Mouse (Mus musculus) liver, embryonic 15.5 days (tissue): ENCODE data around the gene Elac2. TPM values are rescaled to one million over a fixed set of nuclear protein-coding genes. Genes with fewer than 3 reads are reported as not detected.

Source experiments
- ATAC-seq: fragments of 200-750 bp; cut with Nextera tagmentation; 2 replicates; pipeline ENCODE4 v1.8.0; 2017; ENCODE audit warnings: moderate number of reproducible peaks, mild to moderate bottlenecking, moderate library complexity; ENCODE audit not compliant: insufficient read depth
- H3K27ac ChIP-seq: fragments of 300-500 bp; sonication (generic); replicated peaks from 2 replicates; pipeline ENCODE4 v1.5.1; 2015; ENCODE audit warnings: mild to moderate bottlenecking, inconsistent platforms
- H3K27me3 ChIP-seq: fragments of 300-500 bp; sonication (generic); 2 replicates; pipeline ENCODE4 v1.6.1; 2015; ENCODE audit warnings: mild to moderate bottlenecking, inconsistent platforms
- H3K36me3 ChIP-seq: fragments of 300-500 bp; sonication (generic); replicated peaks from 2 replicates; pipeline ENCODE4 v1.6.1; 2015; ENCODE audit warnings: moderate library complexity, mild to moderate bottlenecking, inconsistent platforms
- H3K4me1 ChIP-seq: fragments of 300-500 bp; sonication (generic); replicated peaks from 2 replicates; pipeline ENCODE4 v1.6.1; 2015; ENCODE audit warnings: inconsistent platforms
- H3K4me2 ChIP-seq: fragments of 300-500 bp; sonication (generic); 2 replicates; pipeline ENCODE4 v1.6.1; 2015; ENCODE audit warnings: moderate library complexity, mild to moderate bottlenecking, inconsistent platforms
- H3K4me3 ChIP-seq: fragments of 300-500 bp; sonication (generic); replicated peaks from 2 replicates; pipeline ENCODE4 v1.5.1; 2015; ENCODE audit warnings: mild to moderate bottlenecking, inconsistent platforms
- H3K9ac ChIP-seq: fragments of 300-500 bp; sonication (generic); 2 replicates; pipeline ENCODE4 v1.6.1; 2015; ENCODE audit warnings: moderate library complexity, mild to moderate bottlenecking, inconsistent platforms
- H3K9me3 ChIP-seq: fragments of 300-500 bp; sonication (generic); replicated peaks from 2 replicates; pipeline ENCODE4 v1.6.1; 2016; ENCODE audit warnings: inconsistent platforms
- WGBS: fragments of 180-500 bp; shearing (Covaris S2); methylation state at CpG from one replicate; pipeline ENCODE4 v1.1.7; 2015; ENCODE audit warnings: mixed read lengths; ENCODE audit not compliant: insufficient replicate concordance; 5-methylcytosine and 5-hydroxymethylcytosine counted together
- polyA plus RNA-seq: library from polyadenylated mRNA; unstranded; fragments of >200 nt; fragmentation: Nextera tagmentation; extraction: Ambion mirVana; gene quantifications from 2 replicates; pipeline ENCODE4 v1.2.1, GENCODE M21; 2015

Gene Elac2
- polyA plus RNA-seq, 1 experiment from 2014 or later: 14.4 TPM

DNA sequence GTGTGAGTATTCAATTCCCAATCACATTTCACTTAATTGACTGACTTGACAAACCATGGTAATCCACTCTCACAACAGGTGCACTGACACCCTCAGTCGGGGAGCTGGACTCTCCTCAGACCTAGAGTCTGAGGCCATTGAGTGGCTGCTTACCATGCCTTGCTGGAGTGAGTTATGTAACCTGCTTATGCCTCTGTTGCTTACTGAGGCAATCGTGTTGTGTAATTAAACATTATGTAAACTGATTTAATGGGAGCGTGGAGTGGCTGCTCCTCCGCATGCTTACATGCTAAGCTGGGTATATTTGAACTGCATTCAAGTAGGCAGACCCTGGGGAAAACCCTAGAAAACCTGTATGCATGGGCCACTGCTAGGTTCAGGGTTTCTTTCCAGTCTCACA is 41.9 kb downstream of the Elac2 start:
- WGBS: 74% methylated on average over 4 of the region's 4 CpGs
- no peak overlapping the region for H3K9ac ChIP-seq
- H3K27me3 ChIP-seq: no peaks in the 10 kb centered on the region
- H3K27ac ChIP-seq: no peak overlapping the region
- H3K36me3 ChIP-seq: no peaks in the 10 kb centered on the region
- H3K4me3 ChIP-seq: no peak overlapping the region
- no peaks in the 10 kb centered on the region for H3K4me1 ChIP-seq
- H3K9me3 ChIP-seq: no peaks in the 10 kb centered on the region
- no peak for ATAC-seq
- no peak overlapping the region for H3K4me2 ChIP-seq

DNA sequence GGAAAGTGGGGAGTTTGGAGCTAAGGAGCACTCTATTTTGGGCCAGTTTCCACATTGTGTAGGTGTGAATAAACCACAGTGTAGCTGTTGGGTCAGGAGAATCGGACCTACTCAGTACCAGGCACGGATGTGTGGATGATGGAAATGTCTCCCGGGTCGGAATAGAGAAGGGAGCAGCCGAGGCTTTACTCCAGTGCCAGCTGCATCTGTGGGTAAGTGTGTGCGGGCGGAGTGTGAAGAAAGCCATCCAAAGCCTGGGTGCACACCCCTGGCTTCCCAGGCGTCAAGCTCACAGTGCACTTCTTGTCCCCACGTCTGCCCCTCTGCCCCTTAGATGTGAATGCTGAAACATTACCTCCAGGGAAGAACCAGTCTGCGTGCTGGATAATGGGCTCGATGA is 43.9 kb downstream of the Elac2 start:
- no peaks in the 10 kb centered on the region for H3K27me3 ChIP-seq
- no peak overlapping the region for H3K4me2 ChIP-seq
- H3K4me3 ChIP-seq: no peak overlapping the region
- H3K9me3 ChIP-seq: no peaks in the 10 kb centered on the region
- H3K4me1 ChIP-seq: no peaks in the 10 kb centered on the region
- 66% methylated on average over 11 of the region's 11 CpGs for WGBS
- no peak overlapping the region for H3K27ac ChIP-seq
- no peaks in the 10 kb centered on the region for H3K36me3 ChIP-seq
- no peak overlapping the region for H3K9ac ChIP-seq
- ATAC-seq: no peak

DNA sequence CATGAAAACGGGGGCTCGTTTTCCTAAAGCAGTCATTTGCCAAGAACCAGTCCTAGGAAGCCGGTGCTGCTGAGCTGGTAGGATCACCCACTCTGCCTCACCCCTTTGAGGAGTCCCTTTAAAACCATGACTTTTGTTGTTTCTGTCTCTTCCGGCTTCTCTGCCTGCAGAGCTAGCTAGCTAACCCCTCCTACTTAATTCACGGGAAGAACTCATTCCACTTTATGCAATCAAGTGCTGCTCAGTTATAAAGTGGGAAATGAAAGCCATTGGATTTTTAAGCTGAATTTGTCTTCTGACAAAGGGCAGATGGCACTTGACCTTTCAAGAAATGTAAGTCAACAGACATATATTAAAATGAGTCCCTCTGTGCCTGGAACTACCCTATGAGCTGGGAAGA is 49.2 kb downstream of the Elac2 start:
- Histone ChIP-seq H3K9me3 (no peaks in the 10 kb centered on the region), H3K36me3 (no peaks in the 10 kb centered on the region), H3K9ac (no peak overlapping the region), H3K4me3 (no peak overlapping the region), H3K4me1 (no peaks in the 10 kb centered on the region), H3K4me2 (no peak overlapping the region), H3K27ac (no peak overlapping the region), H3K27me3 (no peaks in the 10 kb centered on the region)
- WGBS: 65% methylated on average over 5 of the region's 5 CpGs
- no peak for ATAC-seq

DNA sequence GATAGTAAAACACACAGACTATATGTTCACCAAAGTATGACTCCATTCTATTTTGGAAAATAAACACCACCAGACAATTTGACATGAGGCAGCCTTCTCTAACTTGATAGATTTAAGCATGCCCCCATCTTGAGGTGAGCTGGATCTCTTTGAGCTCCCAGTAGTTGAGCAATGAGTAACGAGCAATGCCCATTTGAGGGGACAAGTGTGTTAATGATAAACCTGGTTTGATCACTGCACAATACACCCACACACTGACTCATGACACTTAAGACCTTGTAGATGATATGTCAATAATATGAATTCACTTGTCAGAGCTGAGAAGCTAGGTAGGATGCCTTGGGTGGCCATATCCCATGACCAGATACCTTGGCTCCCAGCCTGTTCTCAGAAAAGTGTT is 51.4 kb downstream of the Elac2 start:
- no peaks in the 10 kb centered on the region for H3K27me3 ChIP-seq
- no peak for ATAC-seq
- WGBS: 52% methylated on average over 1 of the region's 1 CpGs
- no peaks in the 10 kb centered on the region for H3K36me3 ChIP-seq
- H3K4me3 ChIP-seq: no peak overlapping the region
- H3K27ac ChIP-seq: no peak overlapping the region
- H3K9ac ChIP-seq: no peak overlapping the region
- no peaks in the 10 kb centered on the region for H3K4me1 ChIP-seq
- no peak overlapping the region for H3K4me2 ChIP-seq
- H3K9me3 ChIP-seq: no peaks in the 10 kb centered on the region

DNA sequence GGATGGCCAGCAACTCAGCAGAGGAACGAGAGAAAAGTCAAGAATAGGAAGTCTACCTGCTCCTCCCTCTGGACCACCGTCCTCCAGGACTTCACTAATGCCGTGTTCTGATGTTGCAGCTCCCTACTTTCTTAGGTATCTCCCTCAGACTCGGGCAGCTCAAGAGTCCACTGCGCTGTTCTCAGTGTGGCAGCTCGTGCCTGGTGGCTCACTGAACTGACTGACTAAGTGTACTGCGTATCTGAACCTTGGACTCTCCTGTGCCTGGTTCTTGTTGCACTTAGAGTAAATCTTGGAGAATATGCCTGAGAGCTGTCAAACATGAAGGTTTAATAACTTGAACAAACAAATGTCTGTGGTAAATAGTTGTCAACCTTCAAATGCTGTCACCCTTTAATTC is 53.4 kb downstream of the Elac2 start:
- H3K4me3 ChIP-seq: no peak overlapping the region
- no peaks in the 10 kb centered on the region for H3K9me3 ChIP-seq
- H3K9ac ChIP-seq: no peak overlapping the region
- no peak for ATAC-seq
- H3K27ac ChIP-seq: no peak overlapping the region
- H3K4me2 ChIP-seq: no peak overlapping the region
- WGBS: 69% methylated on average over 7 of the region's 7 CpGs
- H3K27me3 ChIP-seq: no peaks in the 10 kb centered on the region
- no peaks in the 10 kb centered on the region for H3K36me3 ChIP-seq
- no peaks in the 10 kb centered on the region for H3K4me1 ChIP-seq

DNA sequence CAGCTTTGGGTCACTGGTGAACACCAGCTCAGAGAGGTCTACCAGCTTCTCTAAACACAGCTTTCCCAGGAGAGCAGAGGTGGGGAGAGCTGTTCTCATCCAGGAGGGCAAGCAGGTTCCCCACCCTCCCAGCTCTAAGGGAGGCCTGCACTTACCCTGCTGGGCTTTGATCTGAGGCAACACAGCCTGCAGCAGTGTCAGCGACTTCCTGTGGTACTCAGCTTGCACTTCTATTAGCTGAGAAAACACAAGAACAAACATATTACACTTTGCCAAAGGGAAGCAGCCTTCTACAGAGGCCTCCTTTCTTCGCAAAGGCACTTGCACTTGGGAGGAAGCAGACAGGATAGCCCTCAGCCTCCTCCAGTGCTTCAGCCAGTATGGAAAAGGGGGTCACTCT is 60.2 kb downstream of the Elac2 start:
- Histone ChIP-seq H3K27ac (no peak overlapping the region), H3K4me3 (no peak overlapping the region), H3K27me3 (no peaks in the 10 kb centered on the region), H3K9ac (no peak overlapping the region), H3K4me2 (no peak overlapping the region), H3K9me3 (no peaks in the 10 kb centered on the region), H3K4me1 (no peaks in the 10 kb centered on the region), H3K36me3 (no peaks in the 10 kb centered on the region)
- ATAC-seq: no peak
- WGBS: 28% methylated on average over 2 of the region's 2 CpGs

DNA sequence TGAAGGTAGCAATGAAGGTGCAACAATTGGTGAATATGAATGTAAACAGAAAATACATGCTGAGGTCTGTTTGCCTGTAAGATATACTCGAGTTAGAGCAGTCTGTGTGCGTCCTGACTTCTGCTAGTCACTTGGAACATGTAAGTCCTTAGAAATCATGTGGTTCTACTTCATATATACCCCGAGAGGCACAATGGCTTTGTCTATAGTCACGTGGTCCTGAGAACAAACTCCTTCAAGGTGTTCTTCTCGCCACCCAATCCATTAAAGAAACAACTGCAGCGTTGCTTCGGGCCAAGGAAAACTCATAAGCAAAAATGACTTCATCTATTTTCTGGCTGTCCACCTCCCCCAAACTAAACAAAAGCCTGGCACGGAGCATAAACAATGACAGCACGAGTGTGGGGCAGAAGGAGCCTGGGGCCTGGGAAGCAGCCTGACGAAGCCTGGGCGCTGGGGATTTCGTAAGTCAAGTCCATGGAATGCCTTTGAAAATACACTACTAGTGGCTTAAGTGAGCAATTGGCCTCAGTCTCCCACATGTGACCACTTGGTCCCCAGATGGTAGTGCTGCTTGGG is 60.8 kb downstream of the Elac2 start:
- H3K36me3 ChIP-seq: no peaks in the 10 kb centered on the region
- no peak overlapping the region for H3K27ac ChIP-seq
- no peaks in the 10 kb centered on the region for H3K27me3 ChIP-seq
- H3K9ac ChIP-seq: no peak overlapping the region
- ATAC-seq: no peak
- H3K4me1 ChIP-seq: no peaks in the 10 kb centered on the region
- no peaks in the 10 kb centered on the region for H3K9me3 ChIP-seq
- 56% methylated on average over 12 of the region's 12 CpGs for WGBS
- H3K4me3 ChIP-seq: no peak overlapping the region
- no peak overlapping the region for H3K4me2 ChIP-seq

DNA sequence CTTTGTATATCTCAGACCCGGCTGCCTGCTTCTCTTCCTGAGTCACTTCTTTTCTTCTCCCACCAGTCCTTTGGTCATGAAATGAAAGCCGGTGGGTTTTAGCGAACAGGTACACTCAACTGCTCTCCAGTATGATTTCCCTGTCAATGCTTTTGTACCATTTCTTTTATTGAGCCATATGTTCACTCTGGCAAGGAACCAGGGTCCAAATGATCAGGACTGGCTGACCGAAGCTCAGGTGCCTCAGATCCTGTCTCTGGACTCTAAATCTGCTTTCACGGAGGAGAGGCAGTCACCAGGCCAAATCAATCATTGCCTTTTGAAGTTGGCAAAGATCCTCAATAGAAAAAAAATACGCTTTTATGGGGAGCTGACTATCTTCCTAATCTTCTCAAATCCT is 61.7 kb downstream of the Elac2 start:
- WGBS: 71% methylated on average over 6 of the region's 6 CpGs
- H3K9ac ChIP-seq: no peak overlapping the region
- no peaks in the 10 kb centered on the region for H3K9me3 ChIP-seq
- no peak overlapping the region for H3K4me3 ChIP-seq
- H3K4me2 ChIP-seq: no peak overlapping the region
- H3K36me3 ChIP-seq: no peaks in the 10 kb centered on the region
- no peaks in the 10 kb centered on the region for H3K27me3 ChIP-seq
- no peak for ATAC-seq
- no peak overlapping the region for H3K27ac ChIP-seq
- no peaks in the 10 kb centered on the region for H3K4me1 ChIP-seq

DNA sequence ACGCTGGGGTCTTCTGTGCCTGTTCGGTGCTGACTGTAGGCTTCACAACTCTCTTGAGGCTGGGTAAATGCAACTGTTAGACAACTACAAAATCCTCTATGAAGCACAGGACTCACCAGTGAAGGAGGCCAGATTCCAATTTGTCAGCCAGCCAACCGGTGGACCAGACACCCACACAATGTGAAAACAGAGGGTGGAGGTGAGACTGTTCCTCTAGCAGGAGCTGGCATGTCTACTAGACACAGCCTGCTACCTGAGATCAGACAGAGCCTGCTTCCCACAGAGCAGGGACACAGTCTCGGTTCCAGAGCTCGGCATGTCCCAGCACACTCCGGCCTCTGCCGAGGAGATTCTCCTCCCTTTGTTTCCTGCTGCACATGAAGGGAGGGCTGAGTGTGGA is 70.3 kb downstream of the Elac2 start:
- Histone ChIP-seq H3K4me3 (no peak overlapping the region), H3K27ac (no peak overlapping the region), H3K36me3 (no peaks in the 10 kb centered on the region), H3K4me2 (no peak overlapping the region), H3K4me1 (no peaks in the 10 kb centered on the region), H3K27me3 (no peaks in the 10 kb centered on the region), H3K9me3 (no peaks in the 10 kb centered on the region), H3K9ac (no peak overlapping the region)
- no peak for ATAC-seq
- WGBS: 74% methylated on average over 7 of the region's 7 CpGs

DNA sequence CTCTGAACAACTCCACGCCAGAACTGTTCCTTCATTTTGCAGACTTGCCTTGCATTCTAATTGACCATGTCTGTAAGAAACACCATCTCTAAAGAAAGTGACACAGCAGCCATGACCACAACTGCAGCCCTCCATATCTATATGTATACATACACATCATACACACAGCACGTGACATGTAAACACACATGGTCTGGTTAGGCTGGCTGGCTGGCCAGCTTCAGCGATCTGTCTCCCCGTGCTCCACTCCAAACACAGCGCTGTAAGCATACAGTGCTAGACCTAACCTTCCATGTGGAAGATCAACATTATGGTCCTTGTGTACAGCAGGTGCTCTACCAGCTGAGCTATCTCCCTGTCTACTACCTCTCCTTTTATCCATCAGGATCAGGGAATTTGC is 72.0 kb downstream of the Elac2 start:
- Histone ChIP-seq H3K4me3 (no peak overlapping the region), H3K4me2 (no peak overlapping the region), H3K9me3 (no peaks in the 10 kb centered on the region), H3K27me3 (no peaks in the 10 kb centered on the region), H3K27ac (no peak overlapping the region), H3K36me3 (no peaks in the 10 kb centered on the region), H3K9ac (no peak overlapping the region), H3K4me1 (no peaks in the 10 kb centered on the region)
- ATAC-seq: no peak
- 75% methylated on average over 5 of the region's 5 CpGs for WGBS
